Mouse (Mus musculus) left cerebral cortex, postnatal 14 days (tissue): Measurements from ENCODE around the gene Tmem54. TPM values are rescaled to one million over a fixed set of nuclear protein-coding genes. Genes with fewer than 3 reads are reported as not detected.

Experiments
- DNase-seq, 2 experiments: peaks; one replicate each; pipeline ENCODE4 v3.0.0; 2021 to 2022; ENCODE audit warnings: low spot score in 2 of 2, mixed read lengths in 1 of 2
- intact Hi-C: fragments of 180-260 bp; cut with DNase I; formaldehyde crosslinking; loops from one replicate; pipeline ENCODE4 v1.15.1; 2025
- total RNA-seq, 2 experiments: library from RNA; stranded (reverse); gene quantifications; 2 replicates each; pipeline ENCODE4 v1.2.3; 2021

Tmem54 gene
- total RNA-seq, 2 experiments from 2014 or later = not detected

DNA sequence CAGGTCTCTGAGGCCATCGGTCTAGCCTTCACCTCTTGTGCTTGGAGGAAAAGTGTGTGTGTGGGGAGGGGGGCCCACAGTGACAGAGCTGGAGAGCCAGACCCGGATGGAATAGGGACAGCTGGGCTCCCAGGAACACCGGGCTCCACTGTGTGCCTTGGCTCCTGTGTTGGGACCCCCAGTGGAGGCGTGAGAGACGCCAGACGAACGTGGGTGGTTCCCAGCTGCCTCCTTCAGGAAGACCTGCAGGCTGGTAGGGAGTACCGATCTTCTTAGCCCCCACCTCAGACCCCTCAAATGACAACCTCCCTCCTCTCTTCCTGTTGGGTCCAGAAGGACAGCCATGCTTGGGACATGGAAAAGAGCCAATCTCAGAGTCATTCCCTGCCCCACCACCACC, 17.4 kb downstream of the Tmem54 start:
- intact Hi-C loops = no loop called here
- no peak for DNase-seq

DNA sequence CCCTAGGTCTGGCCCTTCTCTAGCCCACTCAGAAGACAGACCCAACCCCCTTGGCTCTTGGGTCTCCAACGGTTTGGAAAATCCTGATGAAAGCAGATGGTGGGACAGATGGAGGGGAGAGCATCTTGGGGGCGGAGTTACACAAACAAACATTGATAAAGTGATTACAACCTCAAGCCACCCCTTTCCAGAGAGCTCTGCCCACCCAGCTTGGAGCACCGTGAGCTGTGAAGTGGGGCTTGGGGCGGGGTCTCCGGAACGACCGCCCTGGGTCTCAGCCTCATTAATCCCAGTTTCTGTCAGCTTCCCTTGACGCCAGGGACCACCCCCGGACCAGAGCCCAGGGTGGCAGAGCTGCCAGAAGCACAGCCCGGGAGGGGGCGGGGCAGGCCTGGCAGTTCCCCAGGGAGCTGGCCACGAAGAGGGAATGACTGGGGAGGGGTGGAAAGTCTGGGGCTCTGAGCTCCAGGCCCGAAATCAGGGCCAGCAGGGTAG, 19.4 kb downstream of the Tmem54 start:
- intact Hi-C loops = no loop called here
- DNase-seq = peak; percentile 67 to 83

DNA sequence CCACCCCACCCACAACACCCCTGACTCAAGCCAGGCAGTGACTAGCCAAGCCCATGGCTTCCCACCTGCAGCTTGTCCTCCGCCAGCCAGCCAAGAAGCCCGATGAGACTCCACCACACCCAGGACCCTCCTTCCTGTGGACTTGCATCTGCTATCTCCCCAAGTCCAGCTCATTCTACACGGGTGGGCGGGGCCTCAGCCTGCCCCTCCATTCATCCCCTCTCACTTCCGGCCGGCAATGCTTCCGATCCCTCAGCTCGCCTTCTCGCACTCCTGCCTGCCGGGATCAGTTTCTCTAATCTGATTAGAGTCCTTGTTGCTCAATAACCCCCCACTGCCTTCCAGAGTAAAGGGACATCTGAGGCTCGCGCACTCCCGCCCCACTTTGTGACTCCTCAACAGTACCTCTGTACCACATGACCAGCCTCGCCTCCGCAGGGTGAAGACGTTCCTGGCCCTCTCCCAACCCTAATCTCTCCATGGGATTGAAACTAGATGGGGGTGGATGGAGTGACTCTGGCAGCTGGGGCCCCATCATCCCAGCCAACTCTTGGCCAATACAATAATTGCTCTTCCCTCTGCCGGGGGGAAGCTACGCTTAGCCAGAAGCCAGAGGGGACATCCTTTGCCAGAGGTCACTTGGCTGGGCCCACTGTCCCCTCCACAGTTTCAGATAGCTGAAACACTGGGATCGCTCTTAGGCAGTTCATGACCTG, 20.5 kb downstream of the Tmem54 start:
- intact Hi-C loops = no loop called here
- no peak for DNase-seq

DNA sequence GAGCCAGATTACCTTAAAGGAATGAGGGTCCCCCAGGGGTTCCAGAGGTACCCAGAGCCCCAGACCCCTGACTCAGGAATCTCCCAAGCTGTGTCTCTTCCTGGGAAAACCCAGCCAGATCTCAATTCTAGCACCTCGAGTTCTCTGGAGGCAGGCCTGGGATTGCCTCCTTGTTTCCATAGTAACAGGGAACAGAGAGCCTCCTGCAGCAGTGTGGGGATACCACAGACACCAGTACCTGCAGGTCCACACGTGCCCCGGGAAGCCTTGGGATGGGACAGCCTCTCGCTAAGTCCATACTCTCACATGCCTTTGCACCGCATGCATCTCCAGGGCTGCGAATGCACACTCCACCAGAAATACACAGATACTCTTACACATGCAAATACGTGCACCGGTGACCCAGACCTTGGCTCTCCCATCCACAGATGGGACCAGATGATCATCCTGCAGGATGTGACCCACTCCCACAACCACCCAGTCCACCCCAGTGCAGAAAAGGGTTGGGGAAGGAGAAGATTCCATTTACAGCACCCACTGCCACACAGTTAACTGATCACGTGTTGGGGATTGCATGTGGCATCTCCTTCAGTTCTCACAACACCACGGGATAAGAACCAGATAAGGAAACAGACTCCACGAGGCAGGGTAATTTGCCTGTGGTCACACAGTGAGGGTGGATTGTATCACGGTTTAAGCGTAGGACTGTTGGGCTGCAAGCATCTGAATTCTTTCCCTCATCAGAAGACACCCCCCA, 23.4 kb downstream of the Tmem54 start:
- intact Hi-C loops = no loop called here

DNA sequence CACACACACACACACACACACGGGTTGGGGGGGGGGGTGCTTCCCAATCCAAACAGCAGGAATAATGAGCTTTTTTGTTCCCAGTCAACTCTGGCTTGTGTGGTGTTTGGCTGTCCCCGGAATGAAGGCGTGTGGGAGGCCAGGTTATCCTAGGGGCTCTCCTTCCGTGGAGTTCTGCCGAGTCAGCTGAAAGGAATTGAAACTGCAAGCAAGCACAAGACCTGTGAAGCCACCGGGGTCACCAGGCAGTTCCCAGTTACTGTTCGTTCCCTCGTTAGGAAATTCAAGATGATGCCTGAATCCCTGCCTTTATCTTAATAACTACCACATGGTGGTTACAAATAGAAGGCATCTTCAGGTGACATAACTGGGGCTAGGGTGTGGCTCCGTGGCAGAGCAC, 24.0 kb downstream of the Tmem54 start:
- intact Hi-C loops = no loop called here

More for the DNA sequence above, 23.4 kb downstream of the Tmem54 start:
- peak; percentile 68 to 81 for DNase-seq

DNA sequence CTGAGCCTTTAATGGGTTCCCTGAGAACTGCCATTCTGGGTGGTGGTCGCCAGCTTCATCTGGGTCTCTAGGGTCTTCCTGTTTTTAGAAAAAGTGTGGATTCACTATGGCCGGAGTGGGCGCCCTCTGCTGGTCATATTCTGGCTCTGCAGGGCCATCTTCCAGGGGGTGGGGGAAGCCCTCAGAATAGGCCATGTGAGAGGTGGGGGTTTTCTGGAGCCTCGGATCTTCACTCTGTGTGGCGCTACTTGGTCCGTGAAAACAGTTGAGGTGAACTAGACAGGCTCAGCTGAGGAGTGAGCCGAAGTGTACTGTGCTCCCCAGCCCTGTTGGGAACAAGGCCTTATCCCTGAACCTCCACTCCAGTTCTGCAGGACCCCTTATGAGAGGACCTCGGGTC, 24.8 kb downstream of the Tmem54 start:
- intact Hi-C loops = loop anchor here (10.0 kb wide), 1 partner anchor 55 kb away; the partner anchor contains the start of genes S100pbp and Yars
- no peak for DNase-seq

More for the DNA sequence above, 24.0 kb downstream of the Tmem54 start:
- no peak for DNase-seq

DNA sequence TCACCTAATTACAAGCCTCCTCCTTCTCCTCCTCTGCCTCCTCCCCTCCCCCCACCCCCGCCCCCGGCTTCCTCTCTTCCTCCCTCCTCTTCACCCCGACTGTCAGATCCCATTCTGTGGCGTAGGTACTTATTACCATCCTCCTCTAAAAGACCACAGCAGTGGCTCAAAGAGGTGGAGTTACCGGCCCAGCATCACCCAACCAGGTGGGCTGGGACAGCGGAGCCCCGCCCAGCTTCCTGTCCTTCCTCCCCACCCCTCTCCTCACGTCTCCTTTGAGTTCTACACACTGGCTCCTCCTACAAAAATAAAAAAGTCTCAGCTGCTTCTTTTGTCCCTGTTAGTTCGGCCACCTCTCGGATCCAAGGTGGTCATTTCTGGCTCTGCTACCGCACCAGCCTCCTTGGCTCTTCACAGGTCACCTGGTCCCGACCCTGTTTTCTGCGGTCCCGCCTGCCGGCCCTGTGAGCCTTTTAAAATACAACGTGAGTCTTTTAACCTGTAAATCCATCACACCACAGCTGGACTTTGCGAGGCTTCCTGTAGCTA, 25.5 kb downstream of the Tmem54 start:
- DNase-seq = no peak
- intact Hi-C loops = loop anchor here (10.0 kb wide), 1 partner anchor 54 kb away; the partner anchor contains the start of genes S100pbp and Yars

DNA sequence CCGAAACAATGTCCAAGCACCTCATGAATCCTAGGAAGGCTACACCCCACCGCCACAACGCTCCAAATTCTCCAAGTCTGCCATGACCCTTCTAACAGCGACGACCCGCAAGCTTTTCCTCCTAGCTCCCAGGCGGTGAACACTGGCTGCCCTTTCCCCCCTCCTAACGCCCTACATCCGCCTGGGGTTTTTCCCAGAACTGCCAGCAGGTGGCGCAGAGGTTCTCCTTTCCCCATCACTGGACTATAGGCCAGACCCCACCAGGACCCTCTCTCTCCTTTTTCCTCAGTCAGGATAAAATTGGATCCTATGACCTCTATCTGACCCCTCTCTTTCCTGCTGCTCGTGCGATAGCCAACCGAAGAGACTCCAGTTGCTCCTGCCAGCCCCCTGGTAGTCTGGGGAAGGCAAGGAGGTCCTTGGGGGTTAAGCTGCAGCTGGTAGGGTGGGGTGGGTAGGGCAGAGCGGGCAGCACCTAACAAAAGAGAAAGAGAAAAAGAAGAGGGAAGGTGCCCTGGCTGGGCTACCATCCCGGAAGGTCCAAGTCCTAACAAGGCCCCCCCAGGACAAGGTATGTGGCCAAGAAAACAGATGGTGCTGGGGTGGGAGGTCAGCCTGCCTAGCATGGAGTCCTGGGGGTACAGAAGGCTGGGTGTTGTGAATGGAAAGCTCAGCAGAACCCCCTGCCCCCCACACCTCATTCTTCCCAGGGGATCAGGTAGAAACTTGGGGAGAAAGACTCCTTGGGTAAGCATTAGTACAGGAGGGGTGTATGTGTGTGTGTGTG, 29.6 kb downstream of the Tmem54 start:
- peak in 1 of 2 experiments; percentile 78 for DNase-seq
- intact Hi-C loops = loop anchor here (10.0 kb wide), 1 partner anchor 50 kb away; the partner anchor contains the start of genes S100pbp and Yars

DNA sequence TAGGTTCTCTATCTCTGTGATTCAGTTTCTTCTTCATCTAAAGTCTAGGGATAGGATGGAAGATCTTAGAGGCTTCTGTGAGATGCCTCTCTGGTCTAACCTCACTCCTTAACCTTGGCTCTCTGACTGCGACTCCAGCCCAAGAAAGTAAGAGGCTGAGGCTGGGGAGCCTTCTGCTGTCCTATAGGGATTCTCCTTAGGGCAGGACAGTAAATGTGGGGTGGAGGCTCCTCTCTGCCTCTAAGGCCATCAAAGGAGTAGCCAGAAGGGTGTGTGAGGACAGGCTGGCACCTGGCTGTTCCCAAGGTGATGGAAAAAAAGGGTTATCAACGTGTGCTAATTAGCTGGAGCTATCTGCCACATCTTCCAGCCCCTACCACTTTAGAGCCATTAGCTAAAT, 30.3 kb downstream of the Tmem54 start:
- intact Hi-C loops = loop anchor here (10.0 kb wide), 1 partner anchor 49 kb away; the partner anchor contains the start of genes S100pbp and Yars

DNA sequence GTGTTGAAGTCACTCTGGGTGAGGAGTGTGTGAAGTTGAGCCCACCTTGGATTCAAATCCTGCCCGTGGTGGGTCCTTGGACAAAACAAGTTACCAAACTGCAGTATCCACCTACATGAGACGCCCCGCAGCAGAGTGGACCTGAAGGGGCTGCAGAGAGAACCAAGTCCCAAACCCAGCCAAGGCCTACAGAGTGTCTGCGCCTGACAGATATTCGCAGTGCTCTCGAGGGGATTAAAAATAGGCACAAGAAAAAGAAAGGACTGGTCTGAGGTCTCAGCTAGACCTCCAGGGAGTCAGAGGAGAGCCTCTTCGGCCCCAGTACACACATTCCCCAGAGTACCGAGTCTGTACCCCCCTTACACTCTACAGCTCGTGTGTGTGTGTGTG, 30.8 kb downstream of the Tmem54 start:
- DNase-seq = no peak
- intact Hi-C loops = loop anchor here (10.0 kb wide), 1 partner anchor 49 kb away; the partner anchor contains the start of genes S100pbp and Yars

More for the DNA sequence above, 30.3 kb downstream of the Tmem54 start:
- no peak for DNase-seq

DNA sequence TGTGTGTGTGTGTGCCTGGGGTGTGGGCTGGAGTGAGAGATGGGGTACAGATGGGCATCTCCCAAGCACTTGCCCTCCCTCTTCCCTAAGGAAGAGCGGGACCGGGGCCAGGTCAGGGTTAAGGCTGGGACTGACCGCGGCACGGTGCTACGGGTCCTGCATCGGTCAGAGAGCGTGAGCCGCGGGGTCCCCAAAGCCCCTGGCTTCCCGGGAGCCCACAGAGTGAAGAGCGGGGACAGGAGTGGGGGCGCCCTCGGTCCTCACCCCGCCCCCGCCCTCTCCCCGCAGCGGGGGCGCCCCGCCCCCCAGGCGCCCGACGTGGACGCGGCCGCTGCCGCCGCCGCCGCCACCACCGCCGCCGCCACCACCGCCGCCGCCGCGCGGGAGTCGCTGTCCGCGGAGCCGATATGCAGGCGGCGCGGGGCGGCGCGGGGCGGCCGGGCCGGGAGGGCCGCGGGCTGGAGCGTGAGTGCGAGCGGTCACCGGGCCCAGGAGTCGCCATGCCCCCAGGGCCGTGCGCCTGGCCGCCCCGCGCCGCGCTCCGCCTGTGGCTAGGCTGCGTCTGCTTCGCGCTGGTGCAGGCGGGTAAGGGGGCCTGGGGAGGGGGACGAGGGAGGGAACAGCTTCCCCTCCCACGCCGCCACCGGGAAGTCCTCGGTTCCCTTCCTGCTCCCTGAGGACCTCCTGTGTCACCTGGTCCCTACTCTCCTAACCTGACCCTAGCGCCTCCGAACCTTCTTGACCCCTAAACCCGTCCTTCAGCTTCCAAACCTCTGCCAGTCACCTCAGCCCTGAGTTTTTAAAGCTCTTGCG, 31.4 kb downstream of the Tmem54 start, which contains the start of gene Fndc5:
Gene Fndc5, plus strand, starts transcription at position 421 of the 813 bp plus-strand sequence.
- no peak for DNase-seq
- intact Hi-C loops = loop anchor here (10.0 kb wide), 1 partner anchor 48 kb away; the partner anchor contains the start of genes S100pbp and Yars

DNA sequence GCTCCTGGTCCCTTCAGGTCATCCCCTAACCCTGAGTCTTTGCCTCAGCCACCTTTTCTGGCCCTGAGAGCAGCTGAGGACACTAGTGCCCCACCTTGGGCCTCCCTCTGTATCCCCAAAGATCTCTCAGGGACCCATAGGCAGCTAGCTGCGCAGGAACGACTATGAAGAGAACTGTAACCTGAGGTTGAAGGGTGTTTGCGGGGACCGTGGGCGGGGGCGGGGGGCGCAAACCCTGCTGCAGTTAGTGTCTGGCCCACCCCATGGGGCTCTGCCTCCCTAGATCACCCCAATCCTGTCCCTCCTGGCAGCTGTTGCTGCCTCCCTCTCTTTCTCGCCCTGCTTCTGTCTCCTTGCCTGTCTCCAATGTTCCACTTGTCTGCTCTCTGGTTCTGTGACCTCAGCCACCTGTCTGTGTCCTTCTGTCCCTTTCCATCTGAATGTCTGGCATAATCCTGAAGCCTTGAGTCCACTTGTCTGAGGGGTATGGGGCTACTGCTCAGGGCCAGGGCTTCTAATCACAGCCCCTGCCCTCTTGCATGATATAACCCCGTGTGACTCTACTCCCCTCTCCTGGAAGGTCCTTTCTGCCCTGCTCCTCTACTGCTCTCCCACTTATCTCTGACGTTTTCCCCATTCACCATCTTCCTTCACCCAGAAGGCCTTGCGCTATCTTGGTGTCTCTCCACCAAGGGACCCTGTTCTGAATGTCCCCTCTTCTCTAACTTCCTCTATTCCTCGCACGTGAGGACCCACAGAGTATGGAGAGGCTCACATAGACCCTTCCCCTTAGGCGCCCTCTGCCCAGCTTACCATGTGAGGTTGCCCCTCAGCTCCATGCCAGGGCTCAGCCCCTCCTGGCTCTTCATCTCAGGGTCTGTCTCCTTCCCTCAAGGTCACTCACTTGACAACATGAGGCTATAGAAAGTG, 32.3 kb downstream of the Tmem54 start:
- intact Hi-C loops = loop anchor here (10.0 kb wide), 1 partner anchor 47 kb away; the partner anchor contains the start of genes S100pbp and Yars
- no peak for DNase-seq

DNA sequence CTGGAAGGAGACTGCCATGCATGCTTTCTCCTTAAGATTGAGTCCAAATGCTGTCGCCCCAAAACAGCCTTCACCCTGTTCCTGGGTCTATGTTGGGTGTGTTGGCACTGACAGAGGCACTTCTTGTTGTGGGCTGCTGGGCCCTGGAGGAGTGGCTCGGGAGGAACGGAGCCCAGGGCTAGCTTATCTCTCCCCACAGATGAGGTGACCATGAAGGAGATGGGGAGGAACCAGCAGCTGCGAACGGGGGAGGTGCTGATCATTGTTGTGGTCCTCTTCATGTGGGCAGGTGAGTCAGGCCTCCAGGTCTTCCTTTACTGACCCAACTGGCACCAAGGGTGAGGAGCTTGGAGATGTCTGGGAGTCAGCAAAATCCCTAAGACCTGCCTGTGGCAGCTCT, 34.3 kb downstream of the Tmem54 start:
- intact Hi-C loops = loop anchor here (10.0 kb wide), 1 partner anchor 45 kb away; the partner anchor contains the start of genes S100pbp and Yars

DNA sequence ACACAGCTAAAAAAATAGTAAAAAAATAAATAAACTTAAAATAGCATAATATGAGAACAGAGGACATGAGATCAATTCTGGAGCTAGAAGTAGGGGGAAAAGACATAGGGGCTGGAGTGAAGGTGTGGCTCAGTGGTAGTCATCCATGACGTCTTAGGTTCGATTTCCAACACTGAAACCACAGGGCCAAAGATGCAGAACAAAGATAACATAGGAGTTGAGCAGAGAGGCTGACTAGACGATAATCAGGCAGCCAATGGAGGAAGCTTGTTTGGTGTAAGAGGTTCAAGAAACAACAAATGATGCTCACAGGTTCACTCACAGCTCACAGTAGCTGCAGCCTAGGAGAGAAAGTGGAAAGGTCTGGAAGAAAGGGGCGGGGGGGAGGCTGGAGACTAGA, 35.5 kb downstream of the Tmem54 start:
- intact Hi-C loops = no loop called here

More for the DNA sequence above, 34.3 kb downstream of the Tmem54 start:
- DNase-seq = no peak

DNA sequence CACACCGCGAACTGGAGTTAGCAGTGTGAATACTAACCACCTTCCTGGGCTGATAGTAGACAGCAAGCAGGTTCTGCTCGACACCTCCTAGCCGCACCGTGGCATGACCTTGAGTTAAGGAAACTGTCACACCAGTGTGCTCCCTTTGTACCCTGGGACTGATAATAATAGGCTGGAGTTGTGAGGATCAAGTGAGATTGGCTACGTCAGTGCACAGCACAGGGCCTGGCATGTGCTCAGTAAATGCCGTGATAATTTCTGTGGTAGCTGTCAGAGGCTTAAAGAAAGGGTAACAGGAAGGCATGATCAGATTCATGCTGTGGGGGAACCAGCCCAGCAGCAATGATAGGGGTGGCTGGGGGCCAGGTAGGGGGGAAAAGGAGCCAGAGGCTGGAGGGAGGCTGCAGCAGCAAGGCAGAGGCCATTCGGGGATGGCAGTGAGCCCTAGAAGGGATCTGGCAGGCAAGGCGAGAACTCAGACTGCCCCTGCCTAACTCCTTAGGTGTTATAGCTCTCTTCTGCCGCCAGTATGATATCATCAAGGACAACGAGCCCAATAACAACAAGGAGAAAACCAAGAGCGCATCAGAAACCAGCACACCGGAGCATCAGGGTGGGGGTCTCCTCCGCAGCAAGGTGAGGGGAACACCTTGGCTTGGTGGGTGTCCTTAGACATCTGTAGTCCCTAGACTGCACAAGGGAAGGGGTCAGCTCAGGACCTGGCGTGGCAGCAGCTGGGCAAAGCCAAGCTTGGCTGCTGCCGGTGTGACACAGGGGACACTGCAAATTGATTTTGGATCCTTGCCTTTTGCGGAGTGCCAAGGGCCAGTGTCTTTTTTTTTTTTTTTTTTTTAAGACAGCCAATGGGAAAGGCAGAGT, 36.5 kb downstream of the Tmem54 start:
- DNase-seq = no peak
- intact Hi-C loops = no loop called here

More for the DNA sequence above, 35.5 kb downstream of the Tmem54 start:
- no peak for DNase-seq

DNA sequence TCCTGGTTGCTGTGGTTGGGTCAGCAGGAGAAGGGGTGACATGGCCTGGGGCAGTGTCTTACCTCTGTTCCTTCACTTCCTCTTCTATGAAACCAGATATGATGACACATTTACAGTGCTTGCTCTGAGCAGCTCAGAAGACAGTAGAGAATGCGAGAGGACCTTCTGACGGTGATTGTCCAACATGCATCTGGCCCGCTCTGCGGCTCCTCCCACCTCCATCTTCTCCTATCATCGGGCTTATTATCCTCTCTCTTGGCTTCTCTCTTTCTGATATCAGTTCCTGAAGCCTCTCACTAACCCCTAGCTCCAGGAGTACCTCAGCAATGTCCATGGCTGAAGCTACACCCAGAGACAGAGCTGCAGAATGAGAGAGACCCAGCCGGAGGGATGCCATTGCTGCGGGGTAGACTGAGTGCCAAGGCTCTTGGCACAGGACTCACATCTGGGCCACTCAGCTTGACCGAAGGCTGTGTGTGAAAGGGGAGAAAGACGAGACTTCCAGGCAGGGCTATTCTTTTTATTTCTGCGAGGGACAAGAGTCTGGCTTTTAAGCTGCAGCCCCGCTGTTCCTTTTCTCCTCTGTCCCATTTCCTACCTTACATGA, 37.2 kb downstream of the Tmem54 start:
- intact Hi-C loops = no loop called here
- no peak for DNase-seq
